Mouse (Mus musculus): Measurements from ENCODE around the gene Isyna1. TPM values are rescaled to one million over a fixed set of nuclear protein-coding genes. Genes with fewer than 3 reads are reported as not detected.
A peak's percentile ranks its signal among the peaks of the same experiment; 100 is the strongest.

Isyna1 gene
- polyA plus RNA-seq, 1 experiment from 2014 or later: 106 TPM

DNA sequence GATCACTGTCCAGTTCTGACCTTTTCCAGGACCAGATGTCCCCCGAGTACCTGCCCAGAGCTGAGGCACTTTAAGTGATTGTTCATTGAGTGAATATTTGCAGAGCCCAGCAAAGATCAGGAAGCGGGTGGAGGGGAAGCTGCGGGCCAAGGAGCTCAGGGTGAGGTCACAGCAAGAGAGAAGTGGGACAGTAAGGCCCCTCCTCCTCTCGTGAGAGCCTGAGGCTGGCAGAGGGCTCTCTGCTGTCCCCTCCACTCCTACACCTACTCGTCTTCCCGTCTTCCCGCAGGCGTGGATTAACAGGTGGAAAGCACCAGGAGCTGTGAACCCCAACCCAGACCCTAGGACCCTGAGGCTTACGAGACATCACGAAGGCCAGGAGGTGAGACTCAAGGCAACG lies 22.5 kb downstream of the Isyna1 start:
- no peak overlapping the region for H3K4me3 ChIP-seq (ENCODE audit: low read depth, low read length)
- no peak overlapping the region for H3K9ac ChIP-seq (ENCODE audit: low read length)
- no peak overlapping the region for H3K4me2 ChIP-seq (ENCODE audit: low read length)
- no peaks in the 10 kb centered on the region for H3K36me3 ChIP-seq (ENCODE audit: control insufficient read depth, insufficient read depth, low read length)
- DNase-seq (ENCODE audit: low spot score) (no peak), ATAC-seq (replicated peaks; ENCODE audit: low FRiP score, low TSS enrichment, low read depth) (no peak)
- WGBS: 49% methylated on average over 11 of the region's 11 CpGs
- H3K27ac ChIP-seq (ENCODE audit: low read depth): no peak overlapping the region
- no peaks in the 10 kb centered on the region for H3K27me3 ChIP-seq (replicated peaks; ENCODE audit: control insufficient read depth, insufficient read depth, low read length)
- peaks cover 10% of the 10 kb centered on the region; the same call in 1 of the 2 replicates for H3K4me1 ChIP-seq (replicated peaks; ENCODE audit: control insufficient read depth, insufficient read depth, low read length)
- no peaks in the 10 kb centered on the region for H3K9me3 ChIP-seq (ENCODE audit: control insufficient read depth, low read length)

- Histone ChIP-seq H3K4me1 (replicated peaks; ENCODE audit: control insufficient read depth, insufficient read depth, low read length) (peaks cover 7% of the 10 kb centered on the region; the same call in 1 of the 2 replicates), H3K4me3 (ENCODE audit: low read depth, low read length) (no peak overlapping the region), H3K9me3 (ENCODE audit: control insufficient read depth, low read length) (no peaks in the 10 kb centered on the region), H3K4me2 (ENCODE audit: low read length) (no peak overlapping the region), H3K27ac (ENCODE audit: low read depth) (no peak overlapping the region), H3K9ac (ENCODE audit: low read length) (no peak overlapping the region), H3K27me3 (replicated peaks; ENCODE audit: control insufficient read depth, insufficient read depth, low read length) (no peaks in the 10 kb centered on the region), H3K36me3 (ENCODE audit: control insufficient read depth, insufficient read depth, low read length) (no peaks in the 10 kb centered on the region)
- DNase-seq (ENCODE audit: low spot score) (no peak), ATAC-seq (replicated peaks; ENCODE audit: low FRiP score, low TSS enrichment, low read depth) (no peak)
- WGBS: 84% methylated on average over 11 of the region's 11 CpGs
Observed at GRCm38 (mm10) chr8:70617985-70618384, 23.8 kb downstream of the Isyna1 start.

DNA sequence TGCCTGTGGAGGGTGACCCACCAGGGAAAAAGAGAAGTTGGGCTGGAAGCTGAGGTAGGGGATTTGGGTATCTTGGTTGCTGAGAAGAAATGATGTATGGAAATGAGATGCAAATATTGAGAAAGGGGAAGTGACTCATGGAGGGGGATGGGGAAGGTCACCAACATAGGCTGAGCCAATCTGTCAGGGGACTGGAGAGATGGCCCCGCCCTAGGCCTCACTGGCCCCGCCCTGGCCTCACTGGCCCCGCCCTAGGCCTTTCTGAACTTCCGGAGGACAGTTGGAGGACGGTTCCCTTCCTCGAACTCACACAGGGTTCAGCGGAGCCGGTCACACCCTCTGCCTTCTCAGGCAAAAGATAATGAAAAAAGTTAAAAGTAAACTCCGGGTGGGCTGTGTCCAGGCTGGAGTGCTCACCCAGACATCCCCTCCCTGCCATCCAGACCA lies 24.7 kb downstream of the Isyna1 start:
- H3K4me2 ChIP-seq (ENCODE audit: low read length): no peak overlapping the region
- ATAC-seq (replicated peaks; ENCODE audit: low FRiP score, low TSS enrichment, low read depth) (peak; percentile 70), DNase-seq (ENCODE audit: low spot score) (peak; percentile 65)
- H3K4me1 ChIP-seq (replicated peaks; ENCODE audit: control insufficient read depth, insufficient read depth, low read length): 0 out of 2 replicates have a peak, but pooled peaks cover 2% of the 10 kb centered on the region
- H3K4me3 ChIP-seq (ENCODE audit: low read depth, low read length): no peak overlapping the region
- H3K27me3 ChIP-seq (replicated peaks; ENCODE audit: control insufficient read depth, insufficient read depth, low read length): no peaks in the 10 kb centered on the region
- 37% methylated on average over 9 of the region's 9 CpGs for WGBS
- H3K9ac ChIP-seq (ENCODE audit: low read length): no peak overlapping the region
- H3K9me3 ChIP-seq (ENCODE audit: control insufficient read depth, low read length): no peaks in the 10 kb centered on the region
- no peak overlapping the region for H3K27ac ChIP-seq (ENCODE audit: low read depth)
- no peaks in the 10 kb centered on the region for H3K36me3 ChIP-seq (ENCODE audit: control insufficient read depth, insufficient read depth, low read length)

DNA sequence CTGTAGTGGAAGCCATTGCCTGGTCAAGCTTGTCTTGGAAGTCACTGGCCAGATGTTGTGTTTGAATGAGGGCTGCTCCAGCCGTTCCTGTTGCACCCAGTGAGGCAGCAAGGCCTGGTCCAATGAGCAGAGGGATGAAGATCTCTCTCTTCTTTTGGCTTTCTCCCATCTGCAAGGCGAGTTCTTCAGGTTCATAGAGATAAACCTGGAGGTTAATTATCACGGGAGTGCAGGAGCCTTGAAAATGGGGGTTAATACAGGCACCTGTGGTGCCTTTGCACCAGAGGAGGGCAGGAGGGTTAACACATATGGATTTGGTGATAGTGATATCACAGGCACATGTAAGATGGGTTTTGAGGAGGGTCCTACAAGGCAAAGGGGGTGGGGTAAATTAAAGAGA lies 28.0 kb downstream of the Isyna1 start:
- ATAC-seq (replicated peaks; ENCODE audit: low FRiP score, low TSS enrichment, low read depth): no peak
- Histone ChIP-seq H3K9ac (ENCODE audit: low read length) (no peak overlapping the region), H3K4me1 (replicated peaks; ENCODE audit: control insufficient read depth, insufficient read depth, low read length) (no peaks in the 10 kb centered on the region), H3K36me3 (ENCODE audit: control insufficient read depth, insufficient read depth, low read length) (no peaks in the 10 kb centered on the region), H3K9me3 (ENCODE audit: control insufficient read depth, low read length) (no peaks in the 10 kb centered on the region), H3K4me3 (ENCODE audit: low read depth, low read length) (no peak overlapping the region), H3K27ac (ENCODE audit: low read depth) (no peak overlapping the region), H3K4me2 (ENCODE audit: low read length) (no peak overlapping the region), H3K27me3 (replicated peaks; ENCODE audit: control insufficient read depth, insufficient read depth, low read length) (no peaks in the 10 kb centered on the region)
- DNase-seq (ENCODE audit: low spot score): no peak
- 55% methylated on average over 3 of the region's 3 CpGs for WGBS

- Histone ChIP-seq H3K4me1 (replicated peaks; ENCODE audit: control insufficient read depth, insufficient read depth, low read length) (peaks cover 1% of the 10 kb centered on the region; the same call in 1 of the 2 replicates), H3K36me3 (ENCODE audit: control insufficient read depth, insufficient read depth, low read length) (no peaks in the 10 kb centered on the region), H3K9me3 (ENCODE audit: control insufficient read depth, low read length) (no peaks in the 10 kb centered on the region), H3K4me3 (ENCODE audit: low read depth, low read length) (no peak overlapping the region), H3K27me3 (replicated peaks; ENCODE audit: control insufficient read depth, insufficient read depth, low read length) (no peaks in the 10 kb centered on the region), H3K9ac (ENCODE audit: low read length) (no peak overlapping the region), H3K27ac (ENCODE audit: low read depth) (no peak overlapping the region), H3K4me2 (ENCODE audit: low read length) (no peak overlapping the region)
- WGBS: 14% methylated on average over 5 of the region's 5 CpGs
- DNase-seq (ENCODE audit: low spot score): peak; percentile 78
- no peak for ATAC-seq (replicated peaks; ENCODE audit: low FRiP score, low TSS enrichment, low read depth)
Observed at GRCm38 (mm10) chr8:70625104-70625503, 30.9 kb downstream of the Isyna1 start.

DNA sequence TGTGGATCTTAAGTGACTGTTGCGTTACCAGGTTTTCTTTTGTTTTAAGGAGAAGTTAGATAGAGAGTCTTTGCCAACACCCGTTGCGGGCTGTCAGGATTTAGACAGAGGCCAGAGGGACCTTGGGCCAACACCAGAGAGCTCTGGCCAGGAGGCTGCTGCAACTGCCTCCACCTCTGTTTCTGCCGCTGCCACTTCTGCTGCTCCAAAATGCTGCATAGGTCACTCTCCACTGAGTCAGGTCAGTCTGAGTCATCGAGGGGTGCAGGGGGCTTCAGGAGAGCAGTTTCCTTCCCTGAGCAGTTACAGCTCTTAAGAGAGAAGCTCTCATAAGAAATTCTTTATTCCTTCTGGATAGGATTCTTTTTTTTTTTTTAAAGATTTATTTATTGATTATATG lies 32.9 kb downstream of the Isyna1 start:
- no peak overlapping the region for H3K27ac ChIP-seq (ENCODE audit: low read depth)

GRCm38 (mm10) chr8:70628986-70629490 lies 34.9 kb downstream of the Isyna1 start:
- peak overlapping the region; percentile 28; the same call in 1 of the 2 replicates for H3K27ac ChIP-seq (ENCODE audit: low read depth)
- H3K4me3 ChIP-seq (ENCODE audit: low read depth, low read length): peak overlapping the region; percentile 44; the same call in 1 of the 2 replicates
- ATAC-seq (replicated peaks; ENCODE audit: low FRiP score, low TSS enrichment, low read depth) (no peak), DNase-seq (ENCODE audit: low spot score) (no peak)
- H3K27me3 ChIP-seq (replicated peaks; ENCODE audit: control insufficient read depth, insufficient read depth, low read length): no peaks in the 10 kb centered on the region
- H3K36me3 ChIP-seq (ENCODE audit: control insufficient read depth, insufficient read depth, low read length): no peaks in the 10 kb centered on the region
- 55% methylated on average over 7 of the region's 7 CpGs for WGBS
- peak overlapping the region; percentile 71 for H3K4me2 ChIP-seq (ENCODE audit: low read length)
- no peak overlapping the region; the same call in 1 of the 2 replicates for H3K9ac ChIP-seq (ENCODE audit: low read length)
- peaks cover 23% of the 10 kb centered on the region for H3K4me1 ChIP-seq (replicated peaks; ENCODE audit: control insufficient read depth, insufficient read depth, low read length)
- H3K9me3 ChIP-seq (ENCODE audit: control insufficient read depth, low read length): no peaks in the 10 kb centered on the region

More for the DNA sequence above, 32.9 kb downstream of the Isyna1 start:
- Histone ChIP-seq H3K9ac (ENCODE audit: low read length) (no peak overlapping the region), H3K4me1 (replicated peaks; ENCODE audit: control insufficient read depth, insufficient read depth, low read length) (peaks cover 21% of the 10 kb centered on the region), H3K36me3 (ENCODE audit: control insufficient read depth, insufficient read depth, low read length) (no peaks in the 10 kb centered on the region), H3K27me3 (replicated peaks; ENCODE audit: control insufficient read depth, insufficient read depth, low read length) (no peaks in the 10 kb centered on the region), H3K4me3 (ENCODE audit: low read depth, low read length) (no peak overlapping the region), H3K4me2 (ENCODE audit: low read length) (no peak overlapping the region), H3K9me3 (ENCODE audit: control insufficient read depth, low read length) (no peaks in the 10 kb centered on the region)
- WGBS: 89% methylated on average over 5 of the region's 5 CpGs
- no peak for ATAC-seq (replicated peaks; ENCODE audit: low FRiP score, low TSS enrichment, low read depth)
- DNase-seq (ENCODE audit: low spot score): no peak

- DNase-seq (ENCODE audit: low spot score) (peak; percentile 98), ATAC-seq (replicated peaks; ENCODE audit: low FRiP score, low TSS enrichment, low read depth) (peak; percentile 92)
- Histone ChIP-seq H3K9ac (ENCODE audit: low read length) (peak overlapping the region; percentile 42), H3K36me3 (ENCODE audit: control insufficient read depth, insufficient read depth, low read length) (no peaks in the 10 kb centered on the region), H3K27ac (ENCODE audit: low read depth) (peak overlapping the region; percentile 28; the same call in 1 of the 2 replicates), H3K27me3 (replicated peaks; ENCODE audit: control insufficient read depth, insufficient read depth, low read length) (no peaks in the 10 kb centered on the region), H3K4me3 (ENCODE audit: low read depth, low read length) (peak overlapping the region; percentile 44), H3K9me3 (ENCODE audit: control insufficient read depth, low read length) (no peaks in the 10 kb centered on the region), H3K4me1 (replicated peaks; ENCODE audit: control insufficient read depth, insufficient read depth, low read length) (peaks cover 23% of the 10 kb centered on the region), H3K4me2 (ENCODE audit: low read length) (peak overlapping the region; percentile 71)
- 2% methylated on average over 60 of the region's 60 CpGs for whole genome bisulfite sequencing
Observed at GRCm38 (mm10) chr8:70629574-70630531, 35.7 kb downstream of the Isyna1 start.
